Mouse (Mus musculus): Measurements from ENCODE around the gene Ube2a.
A peak's percentile ranks its signal among the peaks of the same experiment; 100 is the strongest.

- TF ChIP-seq POLR2A (IDR thresholded peaks at IDR 0.05; ENCODE audit: low read depth, low read length), result no peak
- peak; percentile 12; the same call in 1 of the 2 replicates for TF ChIP-seq CTCF (IDR thresholded peaks at IDR 0.05; ENCODE audit: extremely low read depth, insufficient read depth, insufficient read length, insufficient replicate concordance)
Measured at GRCm38 (mm10) chrX:36833397-36834084, 40.2 kb upstream of the Ube2a start.
